Mouse (Mus musculus): ENCODE measurements around the gene St6galnac4. TPM values are rescaled to one million over a fixed set of nuclear protein-coding genes. Genes with fewer than 3 reads are reported as not detected.

St6galnac4 gene
- polyA plus RNA-seq, 1 experiment: 39.5 TPM

- TF ChIP-seq CTCF (IDR thresholded peaks at IDR 0.05; ENCODE audit: insufficient read depth, low read length): no peak
- TF ChIP-seq POLR2A (IDR thresholded peaks at IDR 0.05; ENCODE audit: borderline replicate concordance, extremely low read depth, low read depth, low read length): no peak
- WGBS: 68% methylated on average over 5 of the region's 5 CpGs
- H3K4me1 ChIP-seq (ENCODE audit: control insufficient read depth, insufficient read depth, low read length): peaks cover 11% of the 10 kb centered on the region
These were observed 39.5 kb upstream of the St6galnac4 start for GRCm38 (mm10) chr2:32547380-32547779.

GRCm38 (mm10) chr2:32547964-32548739 lies 38.7 kb upstream of the St6galnac4 start:
- no peak for DNase-seq
- WGBS: 73% methylated on average over 7 of the region's 7 CpGs
- Histone ChIP-seq H3K4me3 (replicated peaks; ENCODE audit: extremely low read depth, low read depth, low read length) (no peak overlapping the region), H3K4me1 (ENCODE audit: control insufficient read depth, insufficient read depth, low read length) (peaks cover 11% of the 10 kb centered on the region)
- no peak for TF ChIP-seq CTCF (IDR thresholded peaks at IDR 0.05; ENCODE audit: insufficient read depth, low read length)
- TF ChIP-seq POLR2A (IDR thresholded peaks at IDR 0.05; ENCODE audit: borderline replicate concordance, extremely low read depth, low read depth, low read length): no peak

More at GRCm38 (mm10) chr2:32547380-32547779, 39.5 kb upstream of the St6galnac4 start:
- no peak overlapping the region for H3K4me3 ChIP-seq (replicated peaks; ENCODE audit: extremely low read depth, low read depth, low read length)
- DNase-seq: no peak

GRCm38 (mm10) chr2:32549171-32549570 lies 37.7 kb upstream of the St6galnac4 start:
- no peak for TF ChIP-seq POLR2A (IDR thresholded peaks at IDR 0.05; ENCODE audit: borderline replicate concordance, extremely low read depth, low read depth, low read length)
- TF ChIP-seq CTCF (IDR thresholded peaks at IDR 0.05; ENCODE audit: insufficient read depth, low read length): no peak
- WGBS: 69% methylated on average over 9 of the region's 9 CpGs
- peaks cover 11% of the 10 kb centered on the region for H3K4me1 ChIP-seq (ENCODE audit: control insufficient read depth, insufficient read depth, low read length)
- no peak overlapping the region for H3K4me3 ChIP-seq (replicated peaks; ENCODE audit: extremely low read depth, low read depth, low read length)
- no peak for DNase-seq

GRCm38 (mm10) chr2:32549764-32550163 lies 37.1 kb upstream of the St6galnac4 start:
- TF ChIP-seq POLR2A (IDR thresholded peaks at IDR 0.05; ENCODE audit: borderline replicate concordance, extremely low read depth, low read depth, low read length) (no peak), CTCF (IDR thresholded peaks at IDR 0.05; ENCODE audit: insufficient read depth, low read length) (no peak)
- no peak for DNase-seq

GRCm38 (mm10) chr2:32551236-32551635 lies 35.7 kb upstream of the St6galnac4 start:
- no peak for DNase-seq
- peaks cover 11% of the 10 kb centered on the region for H3K4me1 ChIP-seq (ENCODE audit: control insufficient read depth, insufficient read depth, low read length)
- H3K4me3 ChIP-seq (replicated peaks; ENCODE audit: extremely low read depth, low read depth, low read length): no peak overlapping the region
- 71% methylated on average over 5 of the region's 5 CpGs for WGBS
- TF ChIP-seq POLR2A (IDR thresholded peaks at IDR 0.05; ENCODE audit: borderline replicate concordance, extremely low read depth, low read depth, low read length) (no peak), CTCF (IDR thresholded peaks at IDR 0.05; ENCODE audit: insufficient read depth, low read length) (no peak)

More at GRCm38 (mm10) chr2:32549764-32550163, 37.1 kb upstream of the St6galnac4 start:
- no peak overlapping the region for H3K4me3 ChIP-seq (replicated peaks; ENCODE audit: extremely low read depth, low read depth, low read length)
- H3K4me1 ChIP-seq (ENCODE audit: control insufficient read depth, insufficient read depth, low read length): peaks cover 11% of the 10 kb centered on the region
- WGBS: 34% methylated on average over 6 of the region's 6 CpGs

GRCm38 (mm10) chr2:32553592-32554148 lies 33.2 kb upstream of the St6galnac4 start:
- Histone ChIP-seq H3K4me1 (ENCODE audit: control insufficient read depth, insufficient read depth, low read length) (peaks cover 6% of the 10 kb centered on the region), H3K4me3 (replicated peaks; ENCODE audit: extremely low read depth, low read depth, low read length) (no peak overlapping the region)
- DNase-seq: no peak
- WGBS: 59% methylated on average over 7 of the region's 7 CpGs
- TF ChIP-seq POLR2A (IDR thresholded peaks at IDR 0.05; ENCODE audit: borderline replicate concordance, extremely low read depth, low read depth, low read length) (no peak), CTCF (IDR thresholded peaks at IDR 0.05; ENCODE audit: insufficient read depth, low read length) (no peak)

GRCm38 (mm10) chr2:32555484-32555883 lies 31.4 kb upstream of the St6galnac4 start:
- WGBS: 39% methylated on average over 4 of the region's 4 CpGs
- peak; percentile 46 for DNase-seq
- TF ChIP-seq POLR2A (IDR thresholded peaks at IDR 0.05; ENCODE audit: borderline replicate concordance, extremely low read depth, low read depth, low read length): no peak
- TF ChIP-seq CTCF (IDR thresholded peaks at IDR 0.05; ENCODE audit: insufficient read depth, low read length): no peak
- Histone ChIP-seq H3K4me1 (ENCODE audit: control insufficient read depth, insufficient read depth, low read length) (no peaks in the 10 kb centered on the region; the same call in none of the 2 replicates), H3K4me3 (replicated peaks; ENCODE audit: extremely low read depth, low read depth, low read length) (no peak overlapping the region)

GRCm38 (mm10) chr2:32556019-32556418 lies 30.9 kb upstream of the St6galnac4 start:
- no peak for DNase-seq
- TF ChIP-seq POLR2A (IDR thresholded peaks at IDR 0.05; ENCODE audit: borderline replicate concordance, extremely low read depth, low read depth, low read length): no peak
- TF ChIP-seq CTCF (IDR thresholded peaks at IDR 0.05; ENCODE audit: insufficient read depth, low read length): no peak
- no peak overlapping the region for H3K4me3 ChIP-seq (replicated peaks; ENCODE audit: extremely low read depth, low read depth, low read length)
- H3K4me1 ChIP-seq (ENCODE audit: control insufficient read depth, insufficient read depth, low read length): no peaks in the 10 kb centered on the region; the same call in none of the 2 replicates
- WGBS: 69% methylated on average over 7 of the region's 7 CpGs

GRCm38 (mm10) chr2:32559570-32559969 lies 27.3 kb upstream of the St6galnac4 start:
- no peak for DNase-seq
- WGBS: 66% methylated on average over 5 of the region's 5 CpGs
- TF ChIP-seq CTCF (IDR thresholded peaks at IDR 0.05; ENCODE audit: insufficient read depth, low read length): no peak
- no peak for TF ChIP-seq POLR2A (IDR thresholded peaks at IDR 0.05; ENCODE audit: borderline replicate concordance, extremely low read depth, low read depth, low read length)
- H3K4me3 ChIP-seq (replicated peaks; ENCODE audit: extremely low read depth, low read depth, low read length): no peak overlapping the region
- H3K4me1 ChIP-seq (ENCODE audit: control insufficient read depth, insufficient read depth, low read length): no peaks in the 10 kb centered on the region; the same call in none of the 2 replicates
